ENCODE assay signal across 16 mouse cellular contexts in the genomic region with DNA sequence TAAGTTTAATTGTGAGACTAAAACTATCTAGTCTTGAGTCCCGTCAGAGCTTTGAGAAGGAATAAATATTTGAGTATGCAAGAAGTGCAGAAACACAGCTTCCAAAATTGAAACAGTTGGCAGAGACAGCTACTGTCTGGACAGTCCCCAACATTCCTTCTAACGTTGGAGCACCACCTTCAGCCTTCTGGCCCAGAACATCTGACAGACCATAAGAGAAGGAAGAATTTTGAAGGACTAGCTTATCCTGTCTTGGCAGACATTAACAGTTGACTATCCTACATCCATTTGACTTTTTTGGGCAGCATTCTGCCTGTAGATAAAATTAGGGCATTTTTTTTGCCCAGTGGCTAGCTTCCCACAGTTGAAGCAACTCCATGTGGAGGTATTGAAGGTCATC. TPM values are rescaled to one million over a fixed set of nuclear protein-coding genes. Genes with fewer than 3 reads are reported as not detected.
"Had no signal": no experiment of that assay in that cellular context is flagged by ENCODE, and none has a peak within 500 bp of the region (broad histone marks: within the 10 kb centered on the region; RNA-seq: fewer than 3 reads in every experiment).

No protein-coding gene starts in this region.

- H3K27me3 ChIP-seq: liver, embryonic 15.5 days; neural tube, embryonic 12.5 days had no signal

- H3K4me1 ChIP-seq: liver, embryonic 15.5 days; neural tube, embryonic 12.5 days had no signal

- H3K27ac ChIP-seq: kidney, postnatal 0 days; limb, embryonic 10.5 days; liver, embryonic 15.5 days; neural tube, embryonic 12.5 days; stomach, postnatal 0 days had no signal

- ATAC-seq: lung, postnatal 0 days had no signal

- DNase-seq: kidney, adult 9 months; kidney, postnatal 36 days; layer of hippocampus, adult 9-11 months; lung, adult 2 months; lung, postnatal 36 days; midbrain, embryonic 14.5 days; thymus, postnatal 14 days had no signal

- H3K4me3 ChIP-seq: limb, embryonic 10.5 days; liver, embryonic 15.5 days; myocyte; neural tube, embryonic 12.5 days had no signal

RNA-seq across cellular contexts. Expression of a gene that starts 32.0 kb away (rescaled TPM):
- total RNA-seq: megakaryocyte progenitor cell, adult 5-6 weeks; neutrophil, adult 5-6 weeks had no signal
